Mouse (Mus musculus): ENCODE measurements around the gene Naip1.
A peak's percentile ranks its signal among the peaks of the same experiment; 100 is the strongest.
"Not testable (repeated sequence)": the region's sequence is repeated elsewhere in the genome, so short reads cannot be mapped to it uniquely, and the experiment has no call there.

The Naip1 gene

DNA sequence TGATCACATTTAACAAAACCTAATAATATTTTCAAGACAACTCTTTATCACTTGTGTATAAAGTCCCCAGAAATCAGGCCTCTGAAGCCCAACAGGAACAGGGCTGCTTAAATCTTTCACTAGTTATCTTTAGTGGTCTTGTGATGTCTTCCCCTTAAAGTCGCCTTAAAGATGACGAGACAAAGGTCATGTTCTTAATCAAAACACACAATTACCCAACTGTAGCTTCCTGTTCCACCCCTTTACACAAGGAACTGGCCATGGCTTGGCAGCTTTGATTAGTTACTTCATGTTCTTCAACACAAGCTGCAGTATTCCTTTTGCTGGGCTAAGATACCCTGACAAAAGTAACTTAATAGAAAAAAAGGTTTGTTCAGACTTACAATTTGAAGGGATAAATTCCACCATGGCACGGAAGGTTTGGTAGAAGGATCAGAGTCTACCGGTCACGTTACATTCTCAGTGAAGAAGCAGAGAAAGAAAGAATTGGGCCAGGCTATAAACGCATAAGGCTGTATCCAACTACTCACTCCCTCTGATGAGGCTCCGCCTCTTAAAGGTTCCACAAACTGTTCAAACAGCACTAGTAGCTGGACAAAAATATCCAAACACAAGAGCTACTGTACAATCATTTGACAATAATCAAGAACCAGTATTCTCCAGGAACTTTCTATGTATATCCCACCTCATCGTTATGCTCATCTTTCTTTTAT, at the start of gene Naip1:
Gene Naip1, minus strand, starts transcription at position 455 of the 713 bp plus-strand sequence.
- DNase-seq (ENCODE audit: low spot score) = not testable (repeated sequence)

DNA sequence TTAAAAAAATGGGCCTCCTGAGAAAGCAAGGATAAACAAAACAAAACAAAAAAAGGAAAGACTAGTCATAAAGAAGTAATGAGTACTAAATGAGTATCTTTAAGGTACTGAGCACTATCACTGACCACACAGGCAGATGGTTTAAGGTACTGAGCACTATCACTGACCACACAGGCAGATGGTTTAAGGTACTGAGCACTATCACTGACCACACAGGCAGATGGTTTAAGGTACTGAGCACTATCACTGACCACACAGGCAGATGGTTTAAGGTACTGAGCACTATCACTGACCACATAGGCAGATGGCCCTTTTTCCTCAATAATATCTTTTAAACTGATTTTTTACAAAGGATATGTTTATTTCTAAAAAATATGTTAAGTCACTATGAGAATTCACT, 47.0 kb upstream of the Naip1 start:
- not testable (repeated sequence) for DNase-seq (ENCODE audit: low spot score)

DNA sequence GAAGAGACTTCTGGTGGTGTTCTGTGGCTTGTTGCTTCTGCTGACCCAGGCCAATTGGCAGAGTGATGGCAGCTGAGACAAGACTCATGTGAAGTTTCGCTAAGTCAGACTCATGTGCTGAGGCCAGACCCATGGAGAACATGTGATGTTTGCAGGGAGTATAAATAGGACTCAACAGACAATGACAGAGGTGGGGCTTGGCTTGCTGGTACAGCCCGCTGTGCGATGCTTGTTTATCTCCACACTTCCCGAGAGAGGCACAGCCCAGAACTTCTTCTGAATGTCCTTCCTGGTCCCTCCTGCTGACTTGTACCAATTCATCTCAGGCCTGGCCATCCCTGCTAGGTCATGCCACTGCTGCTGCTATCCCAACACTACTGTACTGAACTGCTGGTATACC, 42.7 kb upstream of the Naip1 start:
- no peak for DNase-seq (ENCODE audit: low spot score)

DNA sequence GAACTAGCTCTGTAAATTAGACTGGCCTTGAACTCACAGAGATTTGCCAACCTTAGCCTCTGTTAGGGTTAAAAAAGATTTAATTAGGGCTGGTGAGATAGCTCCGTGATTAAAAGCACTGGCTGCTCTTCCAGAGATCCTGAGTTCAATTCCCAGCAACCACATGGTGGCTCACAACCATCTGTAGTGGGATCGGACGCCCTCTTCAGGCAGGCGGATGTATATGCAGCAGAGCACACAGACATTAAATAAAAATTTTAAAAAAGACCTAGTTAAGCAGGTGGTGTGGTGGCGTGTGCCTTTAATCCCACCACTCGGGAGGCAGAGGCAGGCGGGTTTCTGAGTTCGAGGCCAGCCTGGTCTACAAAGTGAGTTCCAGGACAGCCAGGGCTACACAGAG, 41.7 kb upstream of the Naip1 start:
- DNase-seq (ENCODE audit: low spot score) = not testable (repeated sequence)

DNA sequence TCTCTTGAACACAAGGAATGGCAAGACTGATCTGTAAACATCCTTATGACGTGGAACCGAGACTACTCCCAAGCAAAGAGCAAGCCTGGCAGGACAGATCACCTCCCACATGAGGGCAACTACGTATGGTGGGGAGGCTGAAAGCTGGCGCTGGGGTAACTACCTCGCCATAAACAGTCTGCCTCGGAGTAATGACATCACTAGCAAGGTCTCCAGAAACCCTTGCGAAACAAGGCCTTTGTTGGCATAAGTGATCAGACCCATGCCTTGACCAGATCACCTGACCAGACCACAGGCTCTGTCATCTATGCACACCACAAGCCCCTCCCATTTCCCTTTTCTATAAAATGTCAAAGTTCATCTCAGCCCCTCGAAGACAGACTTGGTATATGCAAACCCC, 40.6 kb upstream of the Naip1 start:
- no peak for DNase-seq (ENCODE audit: low spot score)

DNA sequence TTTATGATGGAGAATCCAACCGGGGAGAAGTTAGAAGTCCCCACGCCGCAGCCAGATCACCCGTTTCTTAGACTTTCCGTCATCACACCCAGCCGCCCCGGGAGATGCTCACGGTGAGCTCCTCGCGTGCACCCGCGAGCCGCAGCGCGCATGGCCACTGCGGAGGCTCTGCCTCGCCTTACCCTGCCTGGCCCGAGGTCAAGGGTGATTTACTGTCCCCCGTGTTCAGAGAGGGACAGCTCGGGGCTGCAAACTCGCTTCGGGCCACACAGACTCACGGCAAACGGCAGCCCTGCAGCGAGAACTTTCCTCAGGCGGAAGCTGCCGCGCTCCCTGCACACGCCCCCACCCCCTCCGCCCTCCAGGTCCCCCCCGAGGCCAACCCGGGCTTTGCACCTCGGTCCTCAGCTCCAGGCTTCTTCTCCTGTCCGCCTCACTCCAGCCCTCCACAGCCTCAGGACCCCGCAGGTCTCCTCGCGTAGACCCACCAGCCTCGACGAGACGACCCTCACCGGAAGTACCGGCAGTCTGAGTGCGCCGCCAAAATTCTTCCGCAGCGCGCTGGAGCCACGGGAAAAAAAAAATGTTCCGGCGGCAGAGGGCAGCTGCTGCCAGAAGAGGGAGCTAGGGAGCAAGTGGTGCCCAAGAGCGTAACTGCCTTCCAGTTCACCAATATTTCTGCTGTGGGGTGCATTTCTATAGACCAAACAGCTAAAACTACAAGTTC, 39.6 kb upstream of the Naip1 start, which contains the start of gene Gtf2h2:
Gene Gtf2h2, minus strand, starts transcription at position 519 of the 727 bp plus-strand sequence.
- DNase-seq (ENCODE audit: low spot score) = peak; percentile 47

DNA sequence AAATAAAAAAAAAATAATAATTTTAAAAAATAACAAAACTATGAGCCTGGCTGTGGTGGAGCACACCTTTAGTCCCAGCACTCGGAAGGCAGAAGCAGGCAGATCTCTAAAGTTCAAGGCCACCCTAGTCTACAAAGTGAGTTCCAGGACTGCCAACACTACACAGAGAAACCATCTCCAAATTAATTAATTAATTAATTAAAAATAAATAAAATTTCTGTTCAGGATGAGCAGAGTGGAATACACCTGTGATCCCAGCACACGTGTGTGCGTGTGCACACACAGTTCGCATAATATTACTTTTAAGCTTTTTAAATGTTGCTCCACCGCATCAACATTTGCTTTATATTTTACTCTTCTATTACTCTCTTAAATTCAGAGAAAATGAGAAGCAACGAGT, 39.0 kb upstream of the Naip1 start:
- no peak for DNase-seq (ENCODE audit: low spot score)

DNA sequence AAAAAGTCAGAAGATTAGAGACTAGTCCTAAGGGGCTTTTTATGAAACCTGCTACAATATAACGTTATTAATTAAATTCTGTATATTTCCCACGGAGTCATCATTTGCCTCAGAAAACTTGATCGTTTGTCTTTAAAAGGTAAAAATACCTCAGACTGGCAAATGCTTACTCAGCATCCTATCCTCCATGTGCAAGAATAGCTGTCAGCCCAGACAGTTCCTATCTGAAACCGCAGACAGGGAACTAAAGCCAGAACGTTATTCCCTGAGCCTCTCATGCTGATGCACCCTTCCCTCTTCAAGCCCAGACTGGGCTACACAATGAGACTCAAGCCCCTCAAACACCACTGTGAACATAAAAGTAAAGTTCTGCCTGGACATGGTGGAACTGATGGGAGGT, 37.8 kb upstream of the Naip1 start:
- DNase-seq (ENCODE audit: low spot score) = no peak

DNA sequence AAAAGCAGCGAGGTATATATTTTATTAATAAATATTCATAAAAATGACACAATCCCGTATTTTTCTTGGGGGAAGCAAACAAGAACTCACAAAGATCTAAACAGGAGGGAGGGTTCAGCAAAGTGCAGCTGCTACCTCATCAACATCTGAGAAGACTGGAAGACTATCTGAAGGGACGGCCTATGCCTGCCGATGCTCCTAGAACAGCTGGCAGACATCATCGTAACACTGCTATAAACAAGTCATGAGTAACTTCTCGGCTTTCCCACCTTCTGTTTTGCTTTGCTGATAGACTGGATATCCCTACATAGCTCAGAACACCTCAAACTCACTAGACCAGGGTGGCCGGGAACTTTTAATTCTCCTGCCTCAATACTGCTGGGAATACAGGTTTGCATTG, 30.9 kb upstream of the Naip1 start:
- DNase-seq (ENCODE audit: low spot score) = no peak

DNA sequence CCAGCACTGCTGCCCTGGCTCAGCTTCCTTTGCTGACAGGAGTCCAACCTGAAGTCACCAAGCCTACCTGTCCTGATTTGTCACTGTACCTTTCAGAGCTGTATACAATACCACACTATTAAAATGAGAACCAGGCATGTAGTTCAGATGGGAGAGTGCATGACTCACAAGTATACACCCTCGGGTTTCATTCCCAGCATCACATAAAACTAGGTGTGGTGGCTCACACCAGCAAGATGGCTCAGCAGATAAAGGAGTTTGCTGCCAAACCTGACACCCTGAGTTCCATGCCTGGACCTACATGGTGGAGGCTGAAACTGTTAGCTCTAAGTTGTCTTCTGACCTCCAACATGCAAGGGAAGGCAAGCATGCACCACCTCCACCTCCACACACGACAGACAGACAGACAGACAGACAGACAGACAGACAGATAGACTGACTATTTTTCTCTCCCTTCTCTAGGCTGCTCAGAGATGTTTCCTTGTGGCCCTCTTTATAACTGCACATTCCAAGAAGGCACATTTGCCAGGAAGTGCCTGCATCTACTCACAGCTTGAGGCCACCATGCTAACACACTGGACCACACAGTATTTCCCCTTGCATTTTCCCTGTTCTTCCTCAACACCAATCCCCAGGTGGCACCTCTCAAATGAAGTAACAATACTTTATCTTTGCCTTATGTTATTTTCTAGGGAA, 11.0 kb upstream of the Naip1 start:
- DNase-seq (ENCODE audit: low spot score) = no peak

DNA sequence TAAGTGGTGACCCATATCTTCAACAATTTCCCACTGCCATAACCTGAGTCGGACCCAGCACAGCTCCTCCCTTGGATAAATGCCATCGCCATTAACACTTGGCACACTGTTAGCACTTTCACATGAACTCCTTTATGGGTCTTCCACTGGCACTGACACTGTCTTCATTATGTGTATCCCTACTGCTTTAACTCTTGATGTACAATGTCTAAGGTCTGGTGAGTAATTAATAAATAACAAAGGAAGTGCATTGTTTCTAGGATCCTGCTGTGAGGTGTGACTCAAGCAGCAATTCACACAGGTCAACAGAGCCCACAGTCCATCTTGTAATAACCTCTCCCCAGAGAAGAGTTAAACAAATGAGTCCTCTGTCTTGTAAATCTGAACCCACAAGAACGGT, 8.7 kb upstream of the Naip1 start:
- DNase-seq (ENCODE audit: low spot score) = no peak

DNA sequence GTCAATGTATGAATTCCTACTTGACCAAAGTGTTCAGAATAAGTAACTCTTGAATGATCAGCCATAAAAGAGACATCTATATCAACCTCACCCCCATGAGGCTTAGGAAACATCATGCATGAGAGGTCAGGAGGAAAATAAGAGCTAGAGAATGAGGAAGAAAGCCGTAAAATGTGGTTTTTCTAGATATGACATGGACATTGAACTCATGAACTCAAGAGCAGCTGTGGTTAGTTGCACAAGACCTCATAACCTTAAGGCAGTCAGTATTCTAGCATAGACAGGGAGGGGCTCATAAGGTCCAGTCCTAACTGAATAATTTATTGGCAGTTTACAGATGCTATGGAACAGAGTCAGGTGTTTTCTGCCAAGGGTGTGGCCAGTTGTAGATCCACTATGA, 3.2 kb downstream of the Naip1 start:
- DNase-seq (ENCODE audit: low spot score) = no peak

DNA sequence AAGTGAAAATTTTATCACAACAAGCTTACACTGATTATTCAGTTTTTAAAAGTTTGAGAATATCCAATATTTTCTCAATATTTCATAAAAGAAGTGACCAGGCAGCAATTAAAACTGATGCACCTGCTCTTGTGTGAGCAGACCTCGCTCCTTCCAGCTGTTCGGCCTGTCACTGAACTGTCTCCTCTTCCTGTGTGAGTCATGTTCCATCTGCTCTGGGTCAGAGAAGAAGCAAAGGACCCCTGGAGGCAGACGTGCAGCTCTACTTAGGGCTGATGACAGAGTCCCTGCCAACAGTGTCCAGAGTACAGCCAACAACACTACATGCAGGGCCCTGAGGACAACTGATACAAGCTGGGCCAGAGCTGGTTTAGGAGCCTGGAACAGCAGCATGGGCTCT, 12.6 kb downstream of the Naip1 start:
- DNase-seq (ENCODE audit: low spot score) = no peak

DNA sequence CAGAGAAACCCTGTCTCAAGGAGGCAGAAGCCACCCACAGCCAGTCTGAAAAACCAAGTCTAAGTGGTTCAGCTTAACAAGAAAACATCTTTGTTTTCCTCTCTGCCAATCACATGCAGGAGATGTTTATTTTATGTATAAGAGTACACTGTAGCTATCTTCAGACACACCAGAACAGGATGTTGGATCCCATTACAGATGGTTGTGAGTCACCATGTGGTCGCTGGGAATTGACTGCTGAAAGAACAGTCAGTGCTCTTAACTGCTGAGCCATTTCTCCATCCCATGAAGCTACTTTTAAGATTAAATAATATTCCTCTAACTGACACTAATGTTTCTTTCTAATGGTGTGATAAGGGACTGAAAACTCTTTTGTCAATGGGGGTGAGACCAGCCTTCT, 14.0 kb downstream of the Naip1 start:
- DNase-seq (ENCODE audit: low spot score) = no peak

DNA sequence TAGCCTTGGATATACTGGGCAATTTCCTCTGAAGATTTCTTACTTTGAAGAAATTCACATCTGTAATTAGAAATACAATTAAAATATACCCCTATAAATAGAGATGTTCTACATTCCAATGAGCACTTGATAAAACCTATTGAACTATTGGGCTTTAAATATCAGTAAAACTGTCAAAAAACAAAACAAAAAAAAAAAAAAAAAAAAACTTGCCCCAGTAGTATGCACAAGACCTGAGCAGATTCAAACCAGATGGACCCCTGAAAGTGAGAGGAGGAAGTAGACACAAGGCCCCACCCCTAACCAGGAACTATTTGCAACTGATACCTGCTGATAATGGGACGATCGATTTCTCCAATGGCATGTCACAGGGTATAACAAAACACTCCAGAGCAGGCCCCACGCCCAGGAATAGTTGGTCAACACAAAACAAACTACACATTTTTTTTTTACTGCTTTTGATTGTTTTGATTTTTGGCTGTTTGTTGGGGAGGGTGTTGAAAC, 15.3 kb downstream of the Naip1 start:
- DNase-seq (ENCODE audit: low spot score) = no peak

DNA sequence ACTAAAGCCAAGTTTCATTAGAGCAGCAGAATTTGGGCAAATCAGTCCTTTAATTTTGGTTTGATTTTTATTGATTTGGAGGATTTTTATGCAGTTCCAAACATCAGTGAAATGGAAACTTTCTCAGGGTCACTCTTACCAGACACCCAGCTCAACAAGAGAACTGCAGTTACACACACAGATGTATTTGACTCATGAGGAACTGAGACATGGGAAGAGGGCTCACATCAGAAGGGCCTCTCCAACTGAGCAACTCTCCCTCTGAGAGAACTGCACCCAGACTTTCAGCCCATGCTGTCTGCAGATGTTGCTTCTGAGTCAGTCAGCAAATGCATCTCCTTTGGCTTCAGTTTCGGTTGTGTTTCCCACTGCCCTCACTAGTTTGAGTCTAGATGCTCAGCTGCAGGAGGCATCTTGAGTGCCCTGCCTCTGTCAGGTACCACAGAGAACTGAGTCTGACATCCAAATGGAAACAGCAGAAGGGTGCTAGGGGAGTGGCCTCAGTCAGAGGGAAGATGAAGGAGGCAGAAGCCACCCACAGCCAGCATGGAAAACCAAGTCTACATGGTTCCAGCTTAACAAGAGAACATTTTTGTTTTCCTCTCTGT, 16.0 kb downstream of the Naip1 start:
- not testable (repeated sequence) for DNase-seq (ENCODE audit: low spot score)

DNA sequence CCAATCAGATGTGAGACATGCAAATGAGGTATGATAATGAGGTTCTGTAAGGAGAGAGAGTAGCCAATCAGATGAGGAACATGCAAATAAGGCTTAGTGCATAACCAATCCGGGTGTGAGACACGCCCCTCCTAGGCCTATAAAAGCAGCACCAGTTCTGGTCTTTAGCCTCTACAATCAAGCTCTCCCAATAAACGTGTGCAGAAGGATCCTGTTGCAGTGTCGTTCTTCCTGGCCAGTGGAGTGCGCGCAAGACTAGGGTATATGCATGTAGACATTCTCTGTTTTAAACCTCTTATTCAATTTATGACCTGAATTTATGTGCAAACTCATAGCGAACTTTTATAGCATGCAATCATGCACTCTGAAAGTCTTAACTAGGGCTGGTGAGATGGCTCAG, 32.7 kb downstream of the Naip1 start:
- DNase-seq (ENCODE audit: low spot score) = not testable (repeated sequence)

DNA sequence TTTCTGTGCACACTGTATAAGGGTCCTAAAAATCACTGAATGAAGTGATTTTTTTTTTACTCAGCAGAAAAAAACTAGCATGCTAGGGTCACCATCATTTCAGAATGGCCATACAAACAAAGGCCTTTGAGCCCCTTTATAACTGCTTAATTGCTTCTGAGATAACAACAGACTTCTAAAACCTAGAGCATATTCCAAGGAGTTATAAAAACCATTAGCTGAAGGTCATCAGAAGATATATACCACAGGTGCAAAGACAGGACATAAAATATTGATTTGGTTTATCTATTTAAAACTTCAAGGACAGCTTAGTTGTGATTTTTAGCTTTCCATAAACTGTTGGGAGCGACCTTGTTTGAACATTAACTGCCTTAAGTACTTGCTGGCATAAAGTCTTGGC, 38.2 kb downstream of the Naip1 start:
- no peak for DNase-seq (ENCODE audit: low spot score)

DNA sequence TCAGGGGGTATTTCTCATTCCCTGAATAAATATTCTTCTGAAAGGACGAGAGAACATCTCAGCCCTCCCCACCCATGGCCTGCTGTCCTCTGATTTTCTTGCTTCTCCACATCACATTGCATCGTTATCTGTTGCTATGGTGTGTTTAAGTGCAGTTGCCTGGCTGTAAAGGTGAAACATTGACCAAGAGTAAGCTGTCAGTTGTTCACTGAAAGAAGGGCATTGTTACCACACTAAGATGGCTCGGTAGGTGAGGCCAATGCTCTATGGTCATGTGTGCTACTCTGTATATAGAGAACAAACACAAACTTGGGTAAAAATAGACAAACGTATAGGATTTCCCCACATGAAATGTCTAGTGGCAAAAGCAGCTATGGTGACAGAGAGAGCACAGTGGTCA, 42.8 kb downstream of the Naip1 start:
- DNase-seq (ENCODE audit: low spot score) = no peak

DNA sequence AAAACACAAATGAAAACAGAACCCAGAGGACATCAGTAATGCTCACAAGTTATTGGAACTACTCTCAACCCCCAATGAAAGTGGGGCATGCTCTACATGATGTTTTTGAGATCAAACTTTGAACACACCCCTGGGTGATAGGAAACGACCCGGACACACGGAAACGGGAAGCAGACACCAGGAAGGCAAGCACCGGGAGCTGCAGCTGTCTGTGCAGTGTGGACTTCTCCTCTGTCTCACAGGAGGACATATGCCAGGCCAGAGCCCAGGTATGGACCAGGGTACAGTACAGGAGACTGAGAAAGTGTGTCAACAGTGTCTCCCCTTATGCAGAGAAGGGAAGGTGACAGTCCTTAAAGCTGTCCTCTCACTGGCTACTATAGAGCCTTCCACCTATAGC, 43.5 kb downstream of the Naip1 start:
- no peak for DNase-seq (ENCODE audit: low spot score)

DNA sequence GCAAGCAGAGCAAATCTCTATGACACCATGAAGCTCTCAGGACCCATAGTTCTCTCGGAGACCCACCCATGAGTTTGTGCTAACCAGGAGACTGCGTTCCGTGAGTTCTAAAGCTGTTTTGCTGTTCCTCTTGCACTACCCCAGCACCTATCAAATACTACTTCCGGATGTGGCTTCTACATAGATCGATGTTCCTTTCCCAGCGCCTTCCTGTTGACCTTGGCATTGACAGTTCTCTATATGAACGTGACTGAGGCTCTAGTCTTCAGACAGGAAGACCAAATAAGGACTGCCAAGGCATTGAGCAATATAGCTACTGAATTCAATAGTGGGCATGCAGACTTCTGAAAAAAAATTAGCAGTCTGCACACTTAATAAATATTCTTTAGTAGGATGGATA, 44.4 kb downstream of the Naip1 start:
- no peak for DNase-seq (ENCODE audit: low spot score)

DNA sequence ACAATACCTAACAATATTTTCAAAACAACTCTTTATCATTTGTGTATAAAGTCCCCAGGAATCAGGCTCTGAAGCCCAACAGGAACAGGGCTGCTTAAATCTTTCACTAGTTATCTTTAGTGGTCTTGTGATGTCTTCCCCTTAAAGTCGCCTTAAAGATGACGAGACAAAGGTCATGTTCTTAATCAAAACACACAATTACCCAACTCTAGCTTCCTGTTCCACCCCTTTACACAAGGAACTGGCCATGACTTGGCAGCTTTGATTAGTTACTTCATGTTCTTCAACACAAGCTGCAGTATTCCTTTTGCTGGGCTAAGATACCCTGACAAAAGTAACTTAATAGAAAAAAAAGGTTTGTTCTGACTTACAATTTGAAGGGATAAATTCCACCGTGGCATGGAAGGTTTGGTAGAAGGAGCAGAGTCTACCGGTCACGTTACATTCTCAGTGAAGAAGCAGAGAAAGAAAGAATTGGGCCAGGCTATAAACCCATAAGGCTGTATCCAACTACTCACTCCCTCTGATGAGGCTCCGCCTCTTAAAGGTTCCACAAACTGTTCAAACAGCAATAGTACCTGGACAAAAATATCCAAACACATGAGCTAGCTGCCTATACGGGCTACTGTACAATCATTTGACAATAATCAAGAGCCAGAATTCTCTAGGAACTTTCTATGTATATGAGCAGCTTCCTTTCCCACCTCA, 49.6 kb downstream of the Naip1 start:
- DNase-seq (ENCODE audit: low spot score) = not testable (repeated sequence)
